Mouse (Mus musculus): ENCODE measurements around the gene Phf12. TPM values are rescaled to one million over a fixed set of nuclear protein-coding genes. Genes with fewer than 3 reads are reported as not detected.
"Not testable (repeated sequence)": the region's sequence is repeated elsewhere in the genome, so short reads cannot be mapped to it uniquely, and the experiment has no call there.

The Phf12 gene
- polyA plus RNA-seq, 1 experiment = 47.4 TPM

- Histone ChIP-seq H3K27ac (ENCODE audit: insufficient read depth, low read length) (peak within 1 kb of the TSS; percentile 67), H3K4me3 (ENCODE audit: insufficient read depth, low read length) (peak within 1 kb of the TSS; percentile 95), H3K4me1 (ENCODE audit: control insufficient read depth, insufficient read depth, low read length) (no peaks in the 10 kb centered on the region)
- TF ChIP-seq CTCF (IDR thresholded peaks at IDR 0.05; ENCODE audit: borderline replicate concordance, insufficient read depth, low read length) (no peak), POLR2A (IDR thresholded peaks at IDR 0.05; ENCODE audit: low read depth, low read length) (peak; percentile 75)
Measured at GRCm38 (mm10) chr11:78037831-78038752, 55.5 kb downstream of the Phf12 start, which contains the start of gene Flot2. TSS of gene Flot2 (plus strand) at chr11:78037931.

GRCm38 (mm10) chr11:78040878-78041277, 58.3 kb downstream of the Phf12 start:
- no peak overlapping the region for H3K27ac ChIP-seq (ENCODE audit: insufficient read depth, low read length)
- H3K4me3 ChIP-seq (ENCODE audit: insufficient read depth, low read length) = no peak overlapping the region
- no peaks in the 10 kb centered on the region for H3K4me1 ChIP-seq (ENCODE audit: control insufficient read depth, insufficient read depth, low read length)
- no peak for TF ChIP-seq POLR2A (IDR thresholded peaks at IDR 0.05; ENCODE audit: low read depth, low read length)
- TF ChIP-seq CTCF (IDR thresholded peaks at IDR 0.05; ENCODE audit: borderline replicate concordance, insufficient read depth, low read length) = no peak

GRCm38 (mm10) chr11:78042290-78042870, 59.8 kb downstream of the Phf12 start:
- not testable (repeated sequence) for H3K4me1 ChIP-seq (ENCODE audit: control insufficient read depth, insufficient read depth, low read length); H3K27ac ChIP-seq (ENCODE audit: insufficient read depth, low read length); H3K4me3 ChIP-seq (ENCODE audit: insufficient read depth, low read length)

GRCm38 (mm10) chr11:78044758-78045251, 62.3 kb downstream of the Phf12 start:
- TF ChIP-seq CTCF (IDR thresholded peaks at IDR 0.05; ENCODE audit: borderline replicate concordance, insufficient read depth, low read length) (no peak), POLR2A (IDR thresholded peaks at IDR 0.05; ENCODE audit: low read depth, low read length) (no peak)
- Histone ChIP-seq H3K27ac (ENCODE audit: insufficient read depth, low read length) (no peak overlapping the region), H3K4me1 (ENCODE audit: control insufficient read depth, insufficient read depth, low read length) (no peaks in the 10 kb centered on the region), H3K4me3 (ENCODE audit: insufficient read depth, low read length) (no peak overlapping the region)

DNA sequence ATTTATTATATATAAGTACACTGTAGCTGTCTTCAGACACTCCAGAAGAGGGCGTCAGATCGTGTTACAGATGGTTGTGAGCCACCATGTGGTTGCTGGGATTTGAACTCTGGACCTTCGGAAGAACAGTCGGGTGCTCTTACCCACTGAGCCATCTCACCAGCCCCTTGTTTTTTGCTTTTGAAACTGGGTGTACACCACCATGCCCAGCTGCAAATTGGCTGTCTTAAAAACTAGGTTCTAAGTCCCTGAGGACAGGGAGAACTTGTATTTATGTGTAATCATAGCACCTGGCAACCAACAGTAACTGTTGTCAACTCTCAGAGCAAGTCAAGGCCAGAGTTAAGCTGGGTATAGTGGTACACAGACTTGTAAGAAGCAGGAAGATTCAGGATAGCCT, 66.1 kb downstream of the Phf12 start:
- not testable (repeated sequence) for H3K4me3 ChIP-seq (ENCODE audit: insufficient read depth, low read length); H3K27ac ChIP-seq (ENCODE audit: insufficient read depth, low read length); H3K4me1 ChIP-seq (ENCODE audit: control insufficient read depth, insufficient read depth, low read length)

DNA sequence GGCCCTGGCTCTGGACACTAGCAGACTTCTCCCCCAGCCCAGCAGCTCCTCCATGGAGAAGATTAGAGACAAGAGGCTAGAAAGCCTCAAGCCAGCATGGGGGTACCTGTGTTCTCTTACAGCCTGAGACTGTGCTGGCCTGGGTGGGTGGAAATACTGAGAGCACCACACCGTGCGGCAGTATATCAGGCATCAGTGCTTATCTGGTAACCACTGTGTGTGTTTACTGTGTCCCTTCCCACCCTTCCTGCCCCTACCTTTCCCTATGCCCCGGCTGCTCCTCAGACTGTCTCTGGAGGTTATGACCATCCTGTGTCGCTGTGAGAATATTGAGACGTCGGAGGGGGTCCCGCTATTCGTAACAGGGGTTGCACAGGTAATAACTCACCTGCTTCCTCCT, 70.5 kb downstream of the Phf12 start:
- Histone ChIP-seq H3K27ac (ENCODE audit: insufficient read depth, low read length) (no peak overlapping the region), H3K4me3 (ENCODE audit: insufficient read depth, low read length) (no peak overlapping the region), H3K4me1 (ENCODE audit: control insufficient read depth, insufficient read depth, low read length) (no peaks in the 10 kb centered on the region)
- TF ChIP-seq CTCF (IDR thresholded peaks at IDR 0.05; ENCODE audit: borderline replicate concordance, insufficient read depth, low read length) (no peak), POLR2A (IDR thresholded peaks at IDR 0.05; ENCODE audit: low read depth, low read length) (no peak)

DNA sequence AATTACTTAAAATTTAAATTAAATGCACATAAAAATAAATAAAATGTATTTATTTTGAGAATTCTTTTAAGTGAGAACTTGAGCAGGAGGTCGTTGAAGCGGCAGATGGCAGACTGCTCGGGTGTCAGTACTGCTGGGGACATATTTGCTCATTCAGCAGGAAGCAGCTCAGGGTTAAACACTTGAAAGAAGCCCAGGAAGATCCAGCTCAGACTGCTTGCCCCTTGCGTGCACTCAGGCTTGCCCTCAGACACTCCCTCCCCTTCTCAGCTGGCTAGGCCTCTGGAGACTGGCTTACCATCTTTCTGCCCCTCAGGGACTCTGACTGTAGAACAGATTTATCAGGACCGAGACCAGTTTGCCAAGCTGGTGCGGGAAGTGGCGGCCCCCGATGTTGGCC, 74.4 kb downstream of the Phf12 start:
- Histone ChIP-seq H3K4me1 (ENCODE audit: control insufficient read depth, insufficient read depth, low read length) (no peaks in the 10 kb centered on the region), H3K27ac (ENCODE audit: insufficient read depth, low read length) (no peak overlapping the region), H3K4me3 (ENCODE audit: insufficient read depth, low read length) (no peak overlapping the region)
- TF ChIP-seq CTCF (IDR thresholded peaks at IDR 0.05; ENCODE audit: borderline replicate concordance, insufficient read depth, low read length) = no peak

GRCm38 (mm10) chr11:78059833-78060757, 77.5 kb downstream of the Phf12 start:
- Histone ChIP-seq H3K4me3 (ENCODE audit: insufficient read depth, low read length) (no peak overlapping the region), H3K4me1 (ENCODE audit: control insufficient read depth, insufficient read depth, low read length) (no peaks in the 10 kb centered on the region)

GRCm38 (mm10) chr11:78062563-78062962, 80.0 kb downstream of the Phf12 start:
- Histone ChIP-seq H3K27ac (ENCODE audit: insufficient read depth, low read length) (no peak overlapping the region), H3K4me3 (ENCODE audit: insufficient read depth, low read length) (no peak overlapping the region), H3K4me1 (ENCODE audit: control insufficient read depth, insufficient read depth, low read length) (no peaks in the 10 kb centered on the region)
- no peak for TF ChIP-seq POLR2A (IDR thresholded peaks at IDR 0.05; ENCODE audit: low read depth, low read length)
- TF ChIP-seq CTCF (IDR thresholded peaks at IDR 0.05; ENCODE audit: borderline replicate concordance, insufficient read depth, low read length) = no peak

More at GRCm38 (mm10) chr11:78059833-78060757, 77.5 kb downstream of the Phf12 start:
- TF ChIP-seq POLR2A (IDR thresholded peaks at IDR 0.05; ENCODE audit: low read depth, low read length) = no peak
- peak; percentile 93; the same call in 1 of the 2 replicates for TF ChIP-seq CTCF (IDR thresholded peaks at IDR 0.05; ENCODE audit: borderline replicate concordance, insufficient read depth, low read length)
- H3K27ac ChIP-seq (ENCODE audit: insufficient read depth, low read length) = no peak overlapping the region
